Mouse (Mus musculus) A20 (cell line): Measurements from ENCODE around the gene 4930404N11Rik.

ENCODE experiments used
- DNase-seq: peaks from one replicate; pipeline ENCODE4 v3.0.0-alpha.2; 2011; ENCODE audit warnings: low read depth, low spot score

Gene 4930404N11Rik

GRCm38 (mm10) chr10:81328386-81328785 lies 37.2 kb downstream of the 4930404N11Rik start, which contains the start of gene Tbxa2r:
Tbxa2r (plus strand) TSS chr10:81328731.
- no peak for DNase-seq

GRCm38 (mm10) chr10:81327959-81328358 lies 37.7 kb downstream of the 4930404N11Rik start:
- DNase-seq = no peak

DNA sequence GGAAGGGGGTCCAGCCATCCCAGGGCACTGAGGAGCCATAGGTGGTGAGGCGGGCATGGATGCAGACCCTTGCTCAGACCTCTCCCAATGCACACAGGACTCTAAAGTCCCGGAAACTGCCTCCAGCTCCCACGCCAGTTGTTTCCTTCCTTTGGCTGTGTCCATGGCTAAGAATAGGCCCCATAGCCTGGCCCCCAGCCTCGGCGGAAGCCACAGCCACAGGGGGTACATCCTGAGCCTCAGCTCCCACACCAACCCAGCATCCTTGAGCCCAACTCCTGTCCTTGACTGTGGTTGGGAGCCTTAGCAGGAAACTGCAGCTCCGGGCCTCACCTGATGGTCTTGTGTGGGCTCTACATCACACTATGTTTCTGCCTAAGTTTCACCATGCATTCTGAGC lies 38.8 kb downstream of the 4930404N11Rik start:
- DNase-seq = no peak

DNA sequence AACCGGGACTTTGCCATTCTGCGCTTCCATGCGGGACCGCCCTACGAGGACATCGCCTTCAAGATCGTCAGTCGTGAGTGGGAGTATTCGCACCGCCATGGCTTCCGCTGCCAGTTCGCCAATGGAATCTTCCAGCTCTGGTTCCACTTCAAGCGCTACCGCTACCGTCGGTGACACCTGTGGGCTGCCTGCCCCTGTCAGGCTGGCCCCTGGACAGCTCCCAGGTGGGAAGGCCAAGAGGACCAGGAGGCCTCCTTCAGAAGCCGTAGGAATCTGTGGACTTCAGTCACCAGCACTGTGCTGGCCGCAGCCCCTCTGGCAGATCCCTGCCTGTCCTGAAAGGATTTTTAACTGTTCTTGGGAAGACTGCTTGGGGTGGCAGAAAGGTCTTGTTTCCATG lies 39.8 kb downstream of the 4930404N11Rik start:
- no peak for DNase-seq

GRCm38 (mm10) chr10:81325176-81325575 lies 40.4 kb downstream of the 4930404N11Rik start:
- DNase-seq = no peak

DNA sequence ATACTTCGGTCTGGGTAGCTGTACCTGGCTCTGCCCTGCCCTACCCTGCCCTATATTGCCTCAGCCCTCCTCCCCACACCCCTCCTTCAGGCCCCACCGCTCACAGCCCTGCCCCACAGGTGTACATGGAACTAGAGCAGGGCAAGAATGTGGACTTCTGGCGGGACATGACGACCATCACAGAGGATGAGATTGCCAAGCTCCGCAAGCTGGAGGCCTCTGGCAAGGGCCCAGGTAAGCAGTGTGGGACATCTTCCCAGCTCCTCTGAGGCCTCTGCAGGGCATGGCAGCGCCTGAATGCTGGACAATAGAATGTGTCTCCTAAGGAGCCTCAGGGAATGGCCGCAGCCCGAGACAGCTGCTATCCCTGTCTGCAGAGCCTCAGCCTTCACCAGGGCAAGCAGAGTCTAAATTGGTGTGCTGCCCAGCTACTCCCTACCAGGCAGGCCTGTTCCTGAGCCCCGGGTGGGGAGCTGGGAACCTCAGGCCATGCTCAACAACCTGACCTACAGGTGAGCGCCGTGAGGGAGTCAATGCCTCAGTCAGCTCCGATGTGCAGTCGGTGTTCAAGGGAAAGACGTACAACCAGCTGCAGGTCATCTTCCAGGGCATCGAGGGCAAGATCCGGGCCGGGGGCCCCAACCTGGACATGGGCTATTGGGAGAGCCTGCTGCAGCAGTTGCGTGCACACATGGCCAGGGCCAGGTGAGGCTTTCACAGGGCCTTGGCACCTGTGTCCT lies 41.7 kb downstream of the 4930404N11Rik start:
- DNase-seq = no peak

GRCm38 (mm10) chr10:81323141-81323775 lies 42.4 kb downstream of the 4930404N11Rik start:
- DNase-seq = no peak

- DNase-seq = no peak
Observed at GRCm38 (mm10) chr10:81322444-81322843, 43.2 kb downstream of the 4930404N11Rik start.

DNA sequence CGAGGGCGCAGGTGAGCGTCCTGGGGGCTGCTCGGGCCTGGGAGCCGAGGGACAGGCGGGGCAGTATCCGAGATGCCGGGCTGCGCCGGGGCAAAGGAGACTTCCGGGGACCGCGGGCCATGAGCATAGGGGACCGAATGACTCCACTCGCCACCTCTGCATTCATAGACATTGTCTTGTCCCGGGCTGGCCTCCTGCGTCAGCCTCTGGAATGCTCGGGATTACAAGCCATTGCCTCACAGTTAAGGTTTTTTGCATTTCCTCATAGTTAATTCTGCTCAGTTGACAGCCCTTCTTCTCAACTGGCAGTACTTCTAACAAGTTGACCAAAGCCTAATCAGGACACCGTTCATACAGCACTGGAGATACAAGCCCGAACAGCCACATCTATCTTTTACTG lies 44.2 kb downstream of the 4930404N11Rik start:
- no peak for DNase-seq

GRCm38 (mm10) chr10:81320550-81321347 lies 44.9 kb downstream of the 4930404N11Rik start, which contains the start of gene Cactin:
Cactin (plus strand) TSS chr10:81321103.
- DNase-seq = peak; percentile 100

DNA sequence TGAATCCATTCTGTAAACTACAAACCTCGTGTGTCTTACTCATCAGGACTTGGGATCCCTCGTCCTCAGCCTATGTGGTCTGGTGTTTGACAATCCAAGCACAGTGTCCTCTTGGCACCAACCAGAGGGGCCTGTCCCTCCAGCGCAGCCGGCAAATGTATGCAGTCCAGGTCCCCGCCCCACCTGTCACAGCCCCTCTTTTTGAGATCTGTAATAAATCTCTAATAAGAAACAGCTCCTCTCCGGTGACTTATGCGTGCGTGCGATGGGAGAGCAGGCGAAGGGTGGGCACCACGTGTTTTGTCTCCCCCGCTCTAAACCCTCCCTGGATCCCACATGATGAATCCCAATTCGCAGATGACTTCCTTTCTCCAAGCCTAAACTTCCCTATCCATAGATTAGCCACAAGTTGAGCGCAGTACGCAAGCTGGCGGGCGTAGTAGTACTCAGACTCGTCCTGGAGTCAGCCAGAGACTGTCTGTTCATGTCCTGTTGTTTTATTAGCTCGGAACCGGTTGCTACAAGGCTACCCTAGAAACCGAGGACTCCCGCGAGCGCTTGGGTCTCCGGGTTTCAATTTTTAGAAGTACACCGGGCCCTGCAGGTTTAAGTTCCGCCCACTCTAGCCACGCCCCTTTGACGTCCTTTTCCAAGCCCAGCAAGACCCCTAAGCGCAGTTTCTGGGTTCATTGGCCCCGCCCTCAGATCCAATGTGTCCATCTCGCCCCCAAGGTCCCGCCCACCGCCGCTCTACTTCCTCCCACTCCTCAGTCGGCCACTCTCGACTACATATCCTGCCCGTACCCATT lies 45.7 kb downstream of the 4930404N11Rik start:
- DNase-seq = peak; percentile 100

GRCm38 (mm10) chr10:81319330-81319699 lies 46.3 kb downstream of the 4930404N11Rik start:
- DNase-seq = peak; percentile 62

GRCm38 (mm10) chr10:81318589-81319329 lies 46.9 kb downstream of the 4930404N11Rik start:
- DNase-seq = no peak

GRCm38 (mm10) chr10:81317273-81317672 lies 48.3 kb downstream of the 4930404N11Rik start:
- DNase-seq = no peak

- DNase-seq = peak; percentile 46
Observed at GRCm38 (mm10) chr10:81316338-81317060, 49.1 kb downstream of the 4930404N11Rik start.

- no peak for DNase-seq
Observed at GRCm38 (mm10) chr10:81315587-81315986, 50.0 kb downstream of the 4930404N11Rik start.

GRCm38 (mm10) chr10:81314201-81314600 lies 51.4 kb downstream of the 4930404N11Rik start:
- no peak for DNase-seq

DNA sequence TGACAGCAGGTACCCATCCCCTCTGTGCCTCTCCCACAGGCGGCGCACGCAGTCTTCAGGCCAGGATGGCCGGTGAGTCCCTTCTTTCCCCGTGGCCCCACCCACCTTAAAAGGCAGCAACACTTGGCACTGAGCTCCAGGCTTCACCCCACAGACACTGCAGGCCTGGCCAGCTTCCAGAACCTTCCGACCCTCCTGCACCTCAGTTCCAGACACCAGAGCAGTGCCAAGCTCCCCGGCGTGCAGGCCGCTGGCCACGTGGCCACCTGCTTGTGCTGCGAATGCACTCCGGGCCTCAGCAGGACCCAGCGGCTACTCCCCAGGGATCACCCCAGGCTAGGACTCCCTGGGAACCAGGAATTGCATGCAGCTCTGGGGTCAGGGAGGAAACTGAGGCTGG lies 52.0 kb downstream of the 4930404N11Rik start:
- DNase-seq = no peak
